Mouse (Mus musculus) brain, embryonic 14.5 days (tissue): ENCODE measurements around the gene Lmln. TPM values are rescaled to one million over a fixed set of nuclear protein-coding genes. Genes with fewer than 3 reads are reported as not detected.
"Not testable (repeated sequence)": the region's sequence is repeated elsewhere in the genome, so short reads cannot be mapped to it uniquely, and the experiment has no call there.

Experiments used
- DNase-seq: peaks from one replicate; pipeline ENCODE4 v3.0.0-alpha.2; 2011; ENCODE audit warnings: low read depth
- CTCF ChIP-seq: fragments of 200-500 bp; IDR thresholded peaks from 2 replicates; pipeline ENCODE4 v1.5.1; 2012; ENCODE audit warnings: inconsistent platforms, mild to moderate bottlenecking, moderate library complexity, borderline replicate concordance; ENCODE audit not compliant: insufficient read depth, insufficient read length; ENCODE audit errors: extremely low read depth
- POLR2A ChIP-seq: fragments of 200-500 bp; IDR thresholded peaks from 2 replicates; pipeline ENCODE4 v1.6.1; 2012; ENCODE audit warnings: mild to moderate bottlenecking, inconsistent platforms, borderline replicate concordance; ENCODE audit not compliant: poor library complexity, insufficient read depth, insufficient read length, severe bottlenecking; ENCODE audit errors: extremely low read depth
- polyA plus RNA-seq: library from polyadenylated mRNA; depleted of rRNA; stranded (reverse); fragments of >200 nt; gene quantifications from 2 replicates; pipeline ENCODE4 v1.2.3, GENCODE M21; 2012

Gene Lmln
- polyA plus RNA-seq, 1 experiment: 9.6 TPM

DNA sequence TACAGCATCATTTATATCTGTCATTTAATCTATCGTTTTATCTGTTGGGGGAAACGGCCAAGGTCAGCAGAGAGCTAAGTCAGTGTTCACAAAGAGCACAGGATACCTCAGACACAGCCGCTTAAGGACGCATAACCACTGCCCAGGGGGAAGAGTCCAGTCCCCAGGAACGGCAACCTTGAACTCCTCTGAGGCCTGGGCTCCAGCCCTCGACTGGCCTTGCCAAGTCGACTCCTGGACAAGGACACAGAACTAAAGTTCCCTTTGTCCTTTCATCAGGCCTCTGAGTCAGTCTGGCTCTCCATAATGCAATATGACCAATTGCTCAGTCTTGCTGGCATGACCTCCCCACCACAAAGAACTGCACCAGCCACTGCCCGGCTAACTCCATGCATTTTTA lies 23.3 kb downstream of the Lmln start:
- TF ChIP-seq CTCF: no peak
- TF ChIP-seq POLR2A: no peak
- no peak for DNase-seq

DNA sequence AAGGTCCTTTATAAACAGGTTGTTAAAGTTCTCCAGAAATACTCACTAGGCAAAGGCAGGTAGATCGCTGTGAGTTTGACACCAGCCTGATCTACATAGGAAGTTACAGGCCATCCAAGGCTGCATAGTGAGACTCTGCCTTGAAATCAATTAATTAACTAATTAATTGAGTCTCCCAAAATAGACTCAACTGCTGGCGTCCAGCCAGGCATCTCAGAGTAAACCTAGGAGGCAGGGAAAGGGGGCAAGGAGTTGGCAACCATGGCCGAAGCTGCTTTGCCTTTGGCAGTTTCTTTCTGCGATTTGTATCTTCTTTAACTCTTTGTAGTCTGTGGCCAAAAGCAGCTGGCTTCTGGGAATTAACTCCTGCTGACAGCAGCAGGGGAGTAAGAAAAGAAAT lies 51.4 kb downstream of the Lmln start:
- TF ChIP-seq POLR2A (no peak), CTCF (no peak)
- DNase-seq: peak; percentile 84

DNA sequence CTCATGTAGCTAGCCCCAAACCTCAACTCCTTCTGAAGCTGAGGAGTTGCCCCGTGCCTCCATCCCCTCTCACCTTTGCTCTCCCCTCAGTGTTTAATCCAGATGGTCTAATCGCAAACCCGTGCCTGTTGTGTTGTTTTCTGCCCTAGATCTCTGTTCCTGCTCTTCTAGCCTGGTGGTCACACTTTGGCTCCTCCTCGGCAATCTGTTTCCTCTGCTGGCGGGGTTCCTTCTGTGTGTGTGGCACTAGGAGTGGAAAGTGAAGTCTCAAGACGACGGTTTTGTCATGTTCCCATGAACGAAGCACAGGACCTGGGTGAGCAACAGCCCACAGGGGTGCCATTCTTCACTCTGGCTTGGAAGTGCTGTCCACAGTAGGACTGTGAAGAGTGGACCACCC lies 61.1 kb downstream of the Lmln start:
- no peak for DNase-seq
- TF ChIP-seq CTCF (no peak), POLR2A (no peak)

DNA sequence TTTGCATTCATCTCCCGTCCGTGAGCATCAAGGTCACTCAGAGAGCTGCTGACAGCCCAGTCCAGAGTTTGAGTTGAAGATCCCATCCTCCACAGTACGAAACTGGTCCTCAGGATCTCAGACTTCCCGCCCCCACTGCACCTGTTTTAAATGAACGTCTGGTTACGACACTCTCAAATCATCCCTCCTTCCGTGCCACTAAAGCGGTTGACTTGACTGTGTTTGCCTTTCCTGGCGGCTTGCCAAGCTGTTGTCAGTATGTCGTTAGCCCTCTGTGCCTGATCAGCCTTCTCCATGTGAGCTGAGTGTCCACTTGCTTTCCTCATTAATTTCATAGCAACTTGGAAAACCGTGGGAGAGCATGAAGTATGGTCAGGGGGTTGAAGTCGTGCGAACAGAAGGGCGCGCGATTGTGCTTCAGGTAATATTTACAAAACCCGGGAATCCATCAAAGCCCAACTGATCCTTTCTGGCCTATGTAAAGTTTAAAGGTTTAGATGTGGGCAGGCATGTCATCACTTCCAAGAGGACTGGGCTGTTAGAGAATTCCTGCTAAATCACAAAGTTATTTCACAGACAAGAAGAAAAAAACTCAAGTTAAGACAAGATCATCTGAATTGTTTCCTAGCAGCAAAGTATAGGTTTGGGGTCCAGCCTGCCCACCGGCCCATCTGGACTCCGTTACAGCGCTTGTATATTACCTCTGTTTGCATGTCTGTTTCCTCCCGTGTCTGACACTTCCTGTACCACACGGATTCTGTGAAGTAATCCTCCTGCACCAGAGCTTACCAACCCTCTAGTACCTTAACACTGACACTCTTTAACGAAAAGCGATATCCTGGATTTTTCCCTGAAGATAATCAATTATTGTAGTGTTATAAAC lies 61.9 kb downstream of the Lmln start:
- DNase-seq: peak; percentile 43

DNA sequence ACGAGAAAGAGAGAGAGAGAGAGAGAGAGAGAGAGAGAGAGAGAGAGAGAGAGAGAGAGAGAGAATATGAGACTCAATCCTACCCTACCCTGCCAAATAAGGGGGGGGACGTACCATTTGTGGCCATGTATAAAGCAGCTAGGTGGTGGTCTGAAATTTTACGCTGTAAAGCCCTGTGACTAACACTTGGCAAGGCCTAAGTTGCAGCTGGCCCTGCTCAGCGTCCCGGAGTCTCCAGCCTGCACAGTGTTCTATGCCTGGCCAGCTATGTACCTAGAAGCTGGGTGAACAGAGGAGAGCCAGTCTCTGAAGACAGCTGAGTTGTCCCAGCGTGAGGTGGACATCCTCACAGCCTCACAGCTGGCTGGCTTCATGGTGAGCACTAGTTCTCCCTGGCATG lies 64.7 kb downstream of the Lmln start:
- DNase-seq: no peak
- TF ChIP-seq CTCF (no peak), POLR2A (no peak)

More for the DNA sequence above, 61.9 kb downstream of the Lmln start:
- no peak for TF ChIP-seq CTCF
- no peak for TF ChIP-seq POLR2A

DNA sequence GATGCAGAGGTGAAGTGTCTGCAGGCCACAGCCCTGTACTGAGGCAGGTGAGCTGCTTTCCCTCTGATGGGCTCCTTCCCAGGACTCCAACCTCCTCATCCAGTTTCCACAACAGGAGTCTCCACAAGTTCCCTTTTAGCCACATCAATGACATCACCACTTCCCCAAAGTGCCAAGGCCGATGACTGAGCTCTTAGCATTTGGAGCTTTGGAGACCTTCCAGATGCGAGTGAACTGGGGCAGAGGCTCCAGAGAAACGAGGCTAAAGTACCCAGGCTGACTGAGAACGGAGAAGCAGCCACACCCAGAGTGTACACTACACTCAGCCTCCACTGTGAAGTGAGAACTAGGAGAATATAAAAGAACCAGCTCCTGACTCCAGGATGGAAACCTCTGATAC lies 68.4 kb downstream of the Lmln start:
- TF ChIP-seq POLR2A: no peak
- TF ChIP-seq CTCF: no peak
- DNase-seq: peak; percentile 48

DNA sequence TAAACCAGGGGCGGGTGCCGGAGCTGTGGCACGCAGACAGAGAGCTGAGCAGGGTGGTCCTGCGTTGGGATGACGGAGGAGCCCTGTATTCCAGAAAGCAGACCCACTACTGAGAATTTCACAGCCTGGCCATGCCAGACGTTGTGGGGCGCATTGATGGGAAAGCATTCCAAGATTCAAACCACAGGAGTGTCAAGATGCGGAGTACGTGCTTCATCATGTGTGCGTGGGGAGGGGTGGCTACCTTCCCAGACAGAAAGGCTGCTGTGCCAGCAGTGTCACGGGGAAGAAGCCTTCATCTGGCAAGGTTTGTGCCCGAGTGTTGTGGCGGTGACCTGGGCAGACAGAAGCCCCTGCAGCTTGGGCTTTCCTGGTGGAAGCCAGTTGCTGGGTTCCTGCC lies 70.9 kb downstream of the Lmln start:
- TF ChIP-seq CTCF (no peak), POLR2A (no peak)

DNA sequence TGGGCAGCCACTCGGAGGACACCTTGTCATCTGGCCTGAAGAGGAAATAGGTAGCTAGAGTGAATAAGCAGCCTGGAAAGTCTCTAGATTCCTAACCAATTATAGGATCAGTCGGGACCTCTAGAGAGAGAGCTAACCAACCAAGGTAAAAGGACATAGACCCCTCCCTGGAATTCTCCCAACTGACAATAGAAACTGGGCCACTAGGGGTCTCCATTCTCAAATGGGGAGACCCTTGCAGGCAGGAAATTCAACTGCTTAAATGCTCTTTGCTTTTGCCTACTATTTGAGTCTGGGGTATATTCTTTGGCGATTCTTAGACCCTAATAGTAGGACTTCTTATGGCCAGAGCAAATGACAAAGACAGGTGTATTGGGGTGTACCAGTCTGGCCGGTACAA lies 72.8 kb downstream of the Lmln start:
- DNase-seq: no peak
- no peak for TF ChIP-seq POLR2A
- TF ChIP-seq CTCF: peak; percentile 32; the same call in 1 of the 2 replicates

More for the DNA sequence above, 70.9 kb downstream of the Lmln start:
- no peak for DNase-seq

DNA sequence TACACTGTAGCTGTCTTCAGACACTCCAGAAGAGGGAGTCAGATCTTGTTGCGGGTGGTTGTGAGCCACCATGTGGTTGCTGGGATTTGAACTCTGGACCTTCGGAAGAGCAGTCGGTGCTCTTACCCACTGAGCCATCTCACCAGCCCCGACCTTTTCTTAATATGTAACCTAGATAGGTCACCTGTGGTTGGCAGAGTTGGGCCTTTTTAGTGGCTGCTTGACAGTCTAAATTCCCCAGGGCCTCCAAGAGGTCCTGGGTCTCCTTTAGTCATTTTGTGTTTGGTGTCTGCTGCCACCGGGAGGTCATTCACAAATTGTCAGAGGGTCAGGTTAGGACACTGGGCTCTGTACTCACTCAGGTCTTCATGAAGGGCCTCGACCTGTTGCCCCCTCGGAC lies 76.7 kb downstream of the Lmln start:
- DNase-seq: not testable (repeated sequence)

DNA sequence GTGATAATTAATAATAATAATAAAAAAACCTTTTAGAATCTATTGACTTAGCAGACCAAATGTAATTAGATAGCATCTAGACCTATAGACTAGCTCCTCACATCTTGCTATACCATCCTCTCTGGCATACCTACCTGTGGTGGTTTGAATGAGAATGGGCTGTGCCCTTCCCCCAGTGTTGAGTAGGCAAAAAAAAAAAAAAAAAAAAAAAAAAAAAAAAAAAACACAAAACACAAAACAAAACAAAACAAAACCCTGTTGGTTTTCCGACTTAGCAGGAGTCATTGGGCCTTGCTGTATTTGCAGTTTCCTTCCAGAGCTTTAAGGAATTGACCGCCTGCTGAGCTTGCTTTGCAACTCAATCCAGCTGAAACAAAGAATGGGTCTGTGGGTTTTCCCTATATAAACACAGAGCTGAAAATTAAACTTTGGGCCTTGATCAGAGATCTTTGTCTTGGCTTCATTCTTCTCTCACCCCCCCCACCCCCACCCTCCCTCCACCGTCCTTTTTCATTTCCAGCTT lies 79.5 kb downstream of the Lmln start:
- DNase-seq: no peak
- TF ChIP-seq POLR2A: no peak
- TF ChIP-seq CTCF: no peak

DNA sequence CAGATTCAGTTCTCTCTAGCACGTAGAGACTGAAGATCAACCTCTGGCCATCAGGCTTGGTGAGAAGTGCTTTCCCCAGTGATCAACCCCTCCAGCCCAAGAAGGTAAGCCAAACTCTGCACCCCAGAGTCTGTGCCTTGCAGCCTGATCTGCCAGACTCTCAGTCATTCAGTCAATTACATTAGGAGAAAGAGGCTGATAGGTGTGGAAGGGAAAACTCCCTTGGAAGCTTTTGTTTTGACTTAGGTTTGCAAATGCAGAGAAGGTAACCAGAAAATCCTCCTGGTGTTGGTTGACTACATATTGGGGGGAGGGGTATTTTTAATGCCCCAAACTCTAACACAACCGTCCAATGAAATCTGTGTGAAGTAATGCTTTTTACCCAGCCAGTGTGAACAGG lies 81.1 kb downstream of the Lmln start:
- DNase-seq: no peak
- TF ChIP-seq POLR2A (no peak), CTCF (no peak)

DNA sequence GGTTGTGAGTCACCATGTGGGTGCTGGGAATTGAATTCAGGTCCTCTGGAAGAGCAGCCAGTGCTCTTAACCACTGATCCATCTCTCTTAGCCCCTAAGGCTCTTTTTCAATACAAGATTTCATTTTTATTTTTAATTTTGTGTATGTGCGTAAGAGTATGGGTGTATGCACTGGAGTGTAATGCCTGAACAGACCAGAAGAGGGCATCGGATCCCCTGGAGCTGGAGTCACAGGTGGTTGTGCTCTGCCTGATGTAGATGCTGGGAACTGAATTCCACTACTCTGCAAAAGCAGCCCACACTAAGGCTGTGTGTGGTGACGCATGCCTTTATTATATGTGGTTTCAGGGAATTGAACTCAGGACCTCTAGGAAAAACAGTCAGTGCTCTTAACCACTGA lies 83.9 kb downstream of the Lmln start:
- DNase-seq: no peak
- TF ChIP-seq CTCF (no peak), POLR2A (no peak)

DNA sequence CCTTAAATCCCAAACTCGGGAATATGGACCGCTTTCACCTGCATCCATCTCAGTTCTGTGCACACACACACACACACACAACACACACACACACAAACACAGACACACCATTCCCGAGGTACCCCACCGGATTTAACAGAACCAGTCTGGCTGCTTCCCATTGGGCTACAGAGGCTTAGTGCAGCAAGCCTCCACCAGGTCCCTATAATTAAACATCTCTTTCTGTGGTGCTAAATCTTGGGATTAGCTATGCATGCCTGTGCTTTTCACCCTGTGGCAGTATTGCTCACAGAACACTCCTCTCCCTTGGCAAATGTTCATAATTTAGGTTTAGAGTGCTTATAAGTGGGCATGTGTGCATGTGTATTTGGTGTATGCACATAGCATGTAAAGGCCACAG lies 85.8 kb downstream of the Lmln start:
- no peak for DNase-seq
- TF ChIP-seq CTCF: no peak
- no peak for TF ChIP-seq POLR2A

DNA sequence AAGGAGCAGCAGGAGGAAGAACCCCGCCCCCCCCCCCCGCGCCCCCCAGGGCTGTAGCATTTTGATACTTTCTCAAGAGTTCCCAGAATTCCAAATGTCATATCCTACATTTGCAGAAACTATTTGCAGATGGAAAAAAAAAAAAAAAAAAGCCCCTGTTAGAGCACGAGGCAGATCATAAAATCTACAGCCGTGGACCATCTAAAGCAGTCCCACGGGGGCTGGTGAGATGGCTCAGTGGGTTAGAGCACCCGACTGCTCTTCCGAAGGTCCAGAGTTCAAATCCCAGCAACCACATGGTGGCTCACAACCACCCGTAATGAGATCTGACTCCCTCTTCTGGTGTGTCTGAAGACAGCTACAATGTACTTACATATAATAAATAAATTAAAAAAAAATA lies 88.6 kb downstream of the Lmln start:
- not testable (repeated sequence) for DNase-seq

DNA sequence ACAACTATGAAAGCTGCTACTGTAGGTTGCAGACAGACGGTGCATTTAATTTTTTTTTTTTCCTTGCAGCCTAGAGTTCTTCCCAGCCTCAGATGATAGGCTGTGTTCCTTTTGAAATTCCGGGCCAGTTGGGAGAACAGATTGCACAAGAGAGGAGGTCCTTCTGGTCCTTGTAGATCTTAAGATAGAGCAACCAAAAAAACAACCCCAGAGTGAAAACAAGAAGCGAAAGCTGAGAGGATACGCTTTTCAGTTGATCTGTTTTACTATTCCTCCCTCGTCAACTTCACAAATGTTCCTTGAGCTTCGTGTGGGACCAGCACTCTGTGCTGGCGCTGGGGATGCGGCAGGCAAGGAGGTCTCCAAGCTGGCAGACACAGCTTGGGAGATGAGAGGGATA lies 89.2 kb downstream of the Lmln start:
- DNase-seq: peak; percentile 81
- TF ChIP-seq CTCF: no peak
- no peak for TF ChIP-seq POLR2A

DNA sequence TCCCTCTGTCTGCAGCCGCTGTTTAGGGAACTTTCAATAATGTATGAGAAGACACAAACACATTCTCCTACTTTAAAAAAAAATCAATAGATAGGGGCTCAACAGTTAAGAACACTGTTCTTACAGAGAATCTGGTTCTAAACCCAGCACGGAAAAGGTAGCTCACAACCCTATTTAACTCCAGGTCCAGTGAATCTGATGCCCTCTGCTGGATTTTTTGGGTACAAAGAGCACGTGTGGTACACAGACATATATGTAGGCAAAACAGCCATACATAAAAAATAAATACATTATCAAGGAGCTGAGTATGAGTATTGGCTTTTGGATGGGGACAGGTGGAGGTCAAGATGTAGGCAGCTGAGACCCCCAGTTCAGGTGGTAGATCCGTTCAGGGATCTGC lies 92.7 kb downstream of the Lmln start:
- peak; percentile 72 for DNase-seq
- TF ChIP-seq POLR2A (no peak), CTCF (peak; percentile 42; the same call in 1 of the 2 replicates)
